Mouse (Mus musculus) 3T3-L1 (cell line): Measurements from ENCODE around the gene Gm20388.
"Not testable (repeated sequence)": the region's sequence is repeated elsewhere in the genome, so short reads cannot be mapped to it uniquely, and the experiment has no call there.

Experiments
- DNase-seq: peaks from one replicate; pipeline ENCODE4 v3.0.0-alpha.2; 2015; ENCODE audit warnings: low read depth, low spot score

Gene Gm20388

GRCm38 (mm10) chr8:121421009-121421408 is 1510.4 kb downstream of the Gm20388 start:
- DNase-seq, result no peak

DNA sequence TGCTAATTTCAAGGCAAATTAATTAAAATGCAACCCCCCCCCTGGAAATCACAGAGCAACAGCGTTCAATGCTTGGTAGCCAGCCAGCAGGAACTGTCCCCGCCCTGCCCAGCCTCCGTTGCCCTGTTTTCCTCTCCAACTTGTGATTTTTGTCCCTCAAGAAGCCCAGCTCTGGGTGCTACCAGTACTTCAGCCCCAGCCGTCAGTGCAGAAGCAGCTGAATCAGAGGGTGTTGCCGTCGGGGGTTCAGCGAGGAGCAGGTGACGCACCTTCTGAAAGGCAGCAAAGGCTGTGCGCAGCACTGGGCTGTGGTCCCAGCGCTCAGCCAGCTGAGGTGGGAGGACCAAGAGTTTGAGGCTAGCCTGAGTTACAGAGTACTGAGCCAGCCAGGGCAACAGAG is 1513.4 kb downstream of the Gm20388 start:
- no peak for DNase-seq

- peak; percentile 9 for DNase-seq
These were observed 1514.0 kb downstream of the Gm20388 start for GRCm38 (mm10) chr8:121424600-121424999.

- no peak for DNase-seq
These were observed 1520.9 kb downstream of the Gm20388 start for GRCm38 (mm10) chr8:121431499-121431898.

DNA sequence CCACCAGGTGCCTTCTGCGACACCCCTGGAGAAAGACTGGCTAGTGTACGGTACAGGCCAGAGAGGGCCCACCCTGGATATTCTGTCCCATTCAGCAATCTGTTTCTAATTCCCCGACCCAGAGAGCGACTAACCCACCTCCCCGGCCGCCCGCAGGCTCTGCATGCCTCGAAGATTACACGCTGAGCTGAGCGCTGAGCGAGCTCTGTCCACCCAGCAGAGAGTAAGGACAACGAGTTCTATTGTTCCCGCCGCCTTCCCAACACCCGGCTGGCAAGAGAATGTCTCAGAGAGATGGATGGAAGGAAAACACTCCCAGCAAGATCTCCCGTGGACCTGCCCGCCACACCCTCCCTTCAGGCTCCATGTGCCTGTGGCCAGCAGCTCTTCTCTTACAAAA is 1522.8 kb downstream of the Gm20388 start:
- DNase-seq, result no peak

GRCm38 (mm10) chr8:121436656-121437055 is 1526.0 kb downstream of the Gm20388 start:
- peak; percentile 68 for DNase-seq

DNA sequence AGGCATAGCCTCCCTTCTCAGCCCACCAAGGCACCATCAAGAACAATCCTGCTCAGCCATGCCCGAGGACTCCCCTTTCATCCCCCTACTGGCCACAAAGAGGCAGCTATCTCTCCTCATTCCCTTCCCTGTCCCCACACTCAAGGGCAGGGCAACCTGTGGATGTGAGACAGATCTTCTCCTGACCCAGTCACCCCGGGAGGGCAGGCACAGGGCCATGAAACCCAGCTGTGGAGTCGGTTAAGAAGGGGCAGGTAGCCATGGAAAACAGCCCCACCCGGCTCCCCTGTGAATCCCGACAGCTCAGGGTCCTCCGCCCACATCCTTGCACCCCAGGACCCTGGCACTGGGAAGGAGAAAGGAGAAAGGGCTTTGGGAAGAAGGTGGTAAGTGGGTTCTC is 1526.9 kb downstream of the Gm20388 start:
- DNase-seq, result no peak

DNA sequence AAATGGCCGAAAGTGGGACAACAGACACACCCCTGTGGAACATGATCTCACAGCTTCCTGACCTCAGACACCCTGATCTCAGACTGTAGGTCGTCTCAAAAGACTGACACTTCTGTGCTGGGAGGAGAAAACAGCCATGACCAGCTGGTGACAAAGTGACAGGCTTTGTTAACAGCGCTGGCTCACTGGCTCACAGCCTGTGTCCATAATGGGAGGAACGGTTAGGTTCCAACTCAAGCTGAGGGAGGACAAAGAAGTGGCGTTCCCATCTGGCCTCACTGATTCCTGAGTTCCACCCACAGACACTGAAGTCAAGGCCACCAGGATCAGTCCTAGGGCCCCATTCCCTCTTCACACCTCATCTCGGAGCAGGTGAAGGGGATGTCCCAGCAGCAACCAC is 1527.5 kb downstream of the Gm20388 start:
- no peak for DNase-seq

GRCm38 (mm10) chr8:121439351-121439750 is 1528.7 kb downstream of the Gm20388 start:
- DNase-seq, result peak; percentile 13

DNA sequence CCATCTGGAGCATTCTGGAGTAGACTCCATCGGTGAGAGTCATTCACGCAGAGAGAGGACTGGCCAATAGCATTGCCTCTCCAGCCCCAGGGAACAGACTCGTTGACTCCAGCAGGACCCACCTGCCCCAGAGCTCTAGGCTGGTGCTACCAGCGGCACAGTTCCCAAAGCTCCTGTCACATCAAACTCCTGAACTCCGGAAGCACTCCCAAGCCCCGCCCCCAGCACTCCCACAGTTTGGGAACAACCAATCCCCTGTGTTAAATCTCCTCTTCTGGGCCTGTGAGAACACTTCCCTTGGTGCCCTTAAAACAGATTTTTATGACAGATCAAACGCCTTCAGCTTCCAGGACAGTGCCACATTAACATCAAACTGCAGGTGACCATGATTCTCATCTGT is 1532.7 kb downstream of the Gm20388 start:
- no peak for DNase-seq

DNA sequence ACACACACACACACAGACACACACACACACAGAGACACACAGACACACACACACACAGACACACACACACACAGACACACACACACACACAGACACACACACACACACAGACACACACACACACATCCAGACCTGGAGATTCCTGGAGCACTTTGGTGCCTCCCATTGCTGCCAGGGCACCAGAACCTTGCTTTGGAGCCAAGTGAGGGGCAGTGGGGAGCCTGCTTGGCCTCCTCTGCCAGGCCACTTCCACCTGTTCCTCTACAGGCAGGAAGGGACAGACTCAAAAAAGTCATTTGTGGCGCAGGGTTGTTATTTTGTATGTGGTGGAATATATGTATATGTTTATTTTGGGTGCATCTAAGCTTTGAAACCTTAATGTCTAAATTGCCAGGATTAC is 1533.9 kb downstream of the Gm20388 start:
- DNase-seq, result not testable (repeated sequence)

DNA sequence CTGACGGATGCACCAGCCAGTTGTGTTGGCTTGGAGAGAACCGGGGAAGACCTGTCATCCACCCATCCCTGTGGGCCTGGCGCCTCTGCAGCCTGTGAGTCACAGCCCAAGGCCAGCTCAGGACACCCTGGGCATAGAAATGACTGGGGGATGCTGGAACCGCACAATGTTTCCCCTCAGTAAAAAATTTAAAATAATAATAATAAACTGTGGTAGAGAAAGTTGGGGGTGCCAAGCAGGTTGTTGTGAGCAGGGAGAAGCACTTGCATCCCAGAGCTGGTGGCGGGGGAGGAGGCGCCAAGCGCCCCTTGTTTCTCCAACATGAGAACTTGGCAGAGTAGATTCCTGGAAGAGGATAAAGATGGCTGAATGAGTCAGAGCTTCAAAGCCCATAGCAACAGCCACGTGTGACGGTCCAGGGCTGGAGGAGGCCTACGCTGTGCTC is 1534.4 kb downstream of the Gm20388 start:
- DNase-seq, result peak; percentile 57

GRCm38 (mm10) chr8:121446133-121446532 is 1535.5 kb downstream of the Gm20388 start:
- DNase-seq, result no peak

DNA sequence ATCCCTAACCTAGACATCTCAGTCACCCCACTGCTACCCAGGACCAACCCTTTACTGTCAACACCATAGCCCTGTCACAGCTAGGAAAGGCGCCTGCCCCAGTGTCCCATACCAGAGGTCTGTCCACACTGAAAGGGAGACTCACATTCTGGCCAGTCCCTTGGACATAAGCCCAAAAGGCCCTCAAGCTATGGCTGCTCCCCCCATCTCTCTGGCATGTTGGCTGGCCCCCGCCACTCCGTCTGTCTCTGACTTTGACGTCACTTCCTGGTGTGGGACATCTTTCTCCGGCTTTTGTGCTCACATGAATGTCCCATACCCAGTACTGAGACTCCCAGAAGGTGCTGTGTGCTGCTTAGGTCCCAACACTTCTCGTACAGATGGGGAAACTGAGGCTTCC is 1536.2 kb downstream of the Gm20388 start:
- DNase-seq, result no peak

GRCm38 (mm10) chr8:121450211-121450610 is 1539.6 kb downstream of the Gm20388 start:
- DNase-seq, result no peak

DNA sequence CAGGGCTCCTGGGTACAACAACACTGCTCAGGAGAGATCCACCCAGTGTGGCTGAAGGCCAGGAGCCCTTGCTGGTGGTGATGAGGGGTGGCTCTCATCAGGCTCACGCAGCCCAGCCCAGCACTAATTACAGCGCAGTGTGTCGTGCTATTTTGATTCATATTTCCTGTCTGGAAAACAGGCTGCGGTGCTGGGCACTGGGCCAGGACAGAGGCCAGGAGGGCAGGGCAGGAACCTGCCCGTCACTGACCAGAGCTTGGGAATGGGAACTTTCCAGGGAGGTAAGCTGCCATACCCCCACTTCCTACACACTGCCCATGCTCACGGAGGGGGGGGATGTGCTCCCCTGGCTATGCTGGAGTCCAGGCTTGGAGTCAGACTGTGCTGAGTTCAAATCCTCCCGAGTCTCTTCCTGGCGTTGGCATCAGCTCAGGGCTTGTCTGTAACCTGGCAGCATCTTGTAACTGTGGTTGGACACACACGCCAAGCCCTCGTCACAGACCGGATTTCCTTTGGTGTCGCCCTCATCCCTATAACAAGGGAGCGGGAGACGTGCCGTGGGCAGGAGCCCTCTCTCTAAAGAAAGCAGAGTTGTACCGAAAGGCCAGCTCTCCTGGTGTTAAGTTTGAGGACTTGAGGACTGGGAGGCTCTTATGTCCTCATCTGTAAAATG is 1540.9 kb downstream of the Gm20388 start:
- peak; percentile 60 for DNase-seq

- no peak for DNase-seq
These were observed 1544.1 kb downstream of the Gm20388 start for GRCm38 (mm10) chr8:121454737-121455136.

DNA sequence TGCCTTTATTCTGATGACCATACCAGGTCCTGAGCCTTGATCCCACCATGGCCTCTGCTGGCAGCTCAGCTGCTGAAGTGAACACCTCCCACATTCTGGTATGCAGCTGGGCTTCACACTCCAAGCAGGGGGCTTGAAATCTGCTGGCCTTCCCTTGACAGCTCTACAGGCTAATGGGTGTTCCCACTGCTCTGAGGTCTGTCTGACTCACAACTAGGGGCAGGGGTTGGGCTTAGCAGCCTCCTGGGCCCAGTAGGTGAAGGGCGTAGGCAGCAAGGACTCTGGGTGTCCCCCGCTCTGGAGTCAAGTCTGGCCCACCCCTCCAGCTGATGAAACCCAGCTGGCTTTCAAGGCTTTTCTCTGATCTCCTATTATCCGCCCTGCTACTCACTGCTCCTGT is 1550.6 kb downstream of the Gm20388 start:
- no peak for DNase-seq

DNA sequence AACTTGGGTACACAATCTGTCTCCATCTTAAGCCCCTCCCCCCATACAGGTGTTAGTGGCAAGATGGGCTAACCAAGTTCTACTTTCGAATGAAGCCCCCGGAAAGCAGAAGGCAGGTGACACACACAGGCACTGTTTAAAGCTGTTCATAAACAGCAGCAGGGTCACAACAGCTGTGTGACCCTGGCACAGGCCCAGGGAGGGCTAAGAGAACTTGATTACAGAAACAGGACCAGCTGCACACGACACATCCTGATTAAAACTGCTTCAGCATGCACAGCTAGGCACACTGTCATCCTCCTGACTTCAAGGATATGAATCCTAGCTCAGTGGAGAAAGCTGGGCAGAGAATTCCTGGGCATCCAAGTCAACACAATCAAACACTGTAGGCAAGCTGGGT is 1551.5 kb downstream of the Gm20388 start:
- DNase-seq, result no peak

GRCm38 (mm10) chr8:121468083-121469071 is 1557.7 kb downstream of the Gm20388 start:
- no peak for DNase-seq

DNA sequence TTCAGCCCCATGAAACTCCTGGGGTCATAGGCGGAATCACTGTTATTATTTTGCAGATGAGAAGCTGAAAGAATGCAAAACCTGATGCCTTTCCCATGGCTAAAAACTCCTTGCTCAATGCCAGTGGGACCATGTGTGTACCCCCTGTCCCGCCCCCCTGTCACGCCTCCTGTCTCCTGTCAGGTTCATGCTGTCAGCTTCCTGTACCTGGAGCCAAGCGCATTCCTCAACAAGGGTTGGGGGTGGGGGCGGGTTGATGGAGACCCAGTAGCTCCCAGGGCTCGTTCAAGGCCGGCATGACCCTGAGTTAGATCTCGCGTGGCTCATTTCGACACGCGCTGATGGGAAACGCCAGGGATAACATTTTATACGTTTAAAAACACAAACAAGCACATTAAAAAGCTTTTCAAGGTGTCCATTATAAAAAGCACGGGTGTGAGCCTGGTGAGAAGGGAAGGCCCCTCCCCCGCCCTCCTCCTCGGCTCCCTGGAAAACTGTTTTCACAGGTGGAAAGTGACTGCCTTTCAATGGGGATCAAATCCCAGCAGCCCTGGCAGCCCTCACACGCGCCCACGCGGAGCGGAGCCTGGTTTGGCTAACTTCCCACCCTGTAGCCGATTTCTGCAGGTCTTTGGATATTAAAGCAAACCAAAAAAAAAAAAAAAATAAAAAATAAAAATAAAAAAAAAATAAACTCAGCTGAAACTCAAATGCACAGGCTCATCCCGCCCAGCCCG is 1563.7 kb downstream of the Gm20388 start:
- DNase-seq, result no peak

DNA sequence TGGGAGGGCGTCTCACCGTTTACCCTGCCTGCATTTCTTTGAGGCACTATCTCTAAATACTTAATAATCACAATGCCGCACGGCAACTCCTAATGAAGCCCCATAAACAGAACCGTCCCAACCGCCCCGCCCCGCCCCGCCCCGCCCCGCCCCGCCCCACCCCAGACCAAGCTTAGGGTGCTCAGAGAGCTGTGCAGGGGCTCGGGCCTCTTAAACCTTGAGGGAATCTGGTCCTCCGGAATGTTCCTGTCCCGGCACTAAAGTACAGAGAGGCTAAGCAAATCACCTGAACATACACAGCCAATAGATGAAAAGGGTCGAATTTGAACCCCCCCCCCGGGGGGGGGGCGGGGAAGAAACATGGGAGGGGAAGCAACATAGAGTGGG is 1564.2 kb downstream of the Gm20388 start:
- no peak for DNase-seq
